Mouse (Mus musculus): ENCODE measurements around the gene Prss41.
A peak's percentile ranks its signal among the peaks of the same experiment; 100 is the strongest.

Gene Prss41

DNA sequence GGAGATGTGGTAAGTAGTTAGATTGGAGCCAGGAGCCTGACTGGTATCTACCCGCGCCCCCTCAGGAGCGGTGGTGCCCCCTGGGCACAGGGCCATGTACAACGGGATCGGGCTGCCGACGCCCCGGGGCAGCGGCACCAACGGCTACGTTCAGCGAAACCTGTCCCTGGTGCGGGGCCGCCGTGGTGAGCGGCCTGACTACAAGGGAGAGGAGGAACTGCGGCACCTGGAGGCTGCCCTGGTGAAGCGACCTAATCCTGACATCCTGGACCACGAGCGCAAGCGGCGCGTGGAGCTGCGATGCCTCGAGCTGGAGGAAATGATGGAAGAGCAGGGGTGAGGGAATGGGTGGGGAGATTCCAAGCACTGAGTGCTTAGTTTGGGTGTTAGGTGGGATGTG is 37.1 kb downstream of the Prss41 start:
- DNase-seq (ENCODE audit: low read depth, low spot score): peak; percentile 44
- Histone ChIP-seq H3K27me3 (ENCODE audit: control insufficient read depth, insufficient read depth, low read length, poor library complexity, severe bottlenecking) (no peaks in the 10 kb centered on the region), H3K36me3 (ENCODE audit: control insufficient read depth, insufficient read depth, low read length, poor library complexity, severe bottlenecking) (peaks cover 24% of the 10 kb centered on the region)

DNA sequence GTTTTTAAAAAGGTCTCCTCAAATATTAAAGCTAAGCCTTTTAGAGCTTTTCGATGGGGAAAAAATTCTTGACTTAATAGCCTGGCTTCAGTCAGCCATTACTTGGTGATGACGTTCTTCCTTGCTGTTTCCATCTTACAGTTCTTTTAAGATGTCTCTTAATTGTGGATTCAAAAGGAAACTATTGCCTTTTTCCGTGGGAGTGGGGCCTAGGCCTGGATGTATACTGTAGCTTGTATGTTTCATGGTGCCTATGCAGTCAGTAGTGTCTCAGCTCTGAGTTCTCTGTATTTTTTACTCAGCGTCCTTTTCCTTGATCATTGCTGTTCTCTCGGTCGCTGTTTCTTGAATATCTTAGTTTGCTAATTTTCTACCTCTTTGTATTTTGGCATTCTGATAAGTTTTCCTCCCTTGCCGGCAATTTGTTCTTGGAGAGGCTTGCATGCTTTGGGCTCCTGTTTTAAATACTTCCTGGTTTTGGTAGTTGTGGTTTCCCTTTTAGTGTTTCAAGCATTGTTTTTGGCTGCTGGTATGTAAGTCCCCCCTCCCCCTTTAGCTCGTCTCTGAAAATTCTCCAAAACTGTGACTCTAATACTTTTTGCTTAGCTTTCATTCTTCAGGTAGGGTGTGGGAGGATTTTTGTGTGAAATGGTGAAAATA is 39.4 kb downstream of the Prss41 start:
- peak; percentile 52 for DNase-seq (ENCODE audit: low read depth, low spot score)
- Histone ChIP-seq H3K27me3 (ENCODE audit: control insufficient read depth, insufficient read depth, low read length, poor library complexity, severe bottlenecking) (no peaks in the 10 kb centered on the region), H3K36me3 (ENCODE audit: control insufficient read depth, insufficient read depth, low read length, poor library complexity, severe bottlenecking) (peaks cover 7% of the 10 kb centered on the region)

GRCm38 (mm10) chr17:23803366-23804041 is 40.5 kb downstream of the Prss41 start:
- H3K36me3 ChIP-seq (ENCODE audit: control insufficient read depth, insufficient read depth, low read length, poor library complexity, severe bottlenecking): peaks cover 2% of the 10 kb centered on the region
- peak; percentile 80 for DNase-seq (ENCODE audit: low read depth, low spot score)
- no peaks in the 10 kb centered on the region for H3K27me3 ChIP-seq (ENCODE audit: control insufficient read depth, insufficient read depth, low read length, poor library complexity, severe bottlenecking)

DNA sequence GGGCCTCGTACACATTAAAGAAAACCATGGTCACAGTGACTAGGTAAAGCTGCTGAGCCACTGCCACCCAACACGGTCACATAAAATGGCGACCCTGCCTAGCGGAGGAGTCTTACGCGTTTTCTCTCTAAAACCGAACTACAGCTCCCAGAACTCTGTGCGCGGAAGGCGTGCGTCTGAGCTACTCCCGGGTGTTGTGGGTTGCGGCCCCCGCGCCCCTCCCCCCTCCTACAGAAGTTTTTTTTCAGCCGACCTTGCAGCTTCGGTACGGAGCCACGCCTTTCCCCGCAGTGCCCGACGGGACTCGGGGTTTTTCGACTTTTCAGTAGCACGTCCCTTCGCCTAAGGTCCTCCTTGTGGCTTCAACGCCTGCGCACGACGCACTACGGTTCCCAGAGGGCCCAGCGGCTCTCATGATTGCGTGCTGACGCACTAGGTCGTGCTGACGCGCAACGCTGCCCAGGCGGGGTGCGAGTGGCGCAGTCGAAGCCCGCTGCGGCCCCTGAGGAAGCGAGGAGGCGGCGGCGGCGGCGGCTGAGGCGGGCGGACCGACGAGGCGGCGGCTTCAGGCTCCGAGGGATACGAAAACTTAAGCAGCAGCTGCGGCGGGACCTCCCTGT is 41.1 kb downstream of the Prss41 start:
- H3K27me3 ChIP-seq (ENCODE audit: control insufficient read depth, insufficient read depth, low read length, poor library complexity, severe bottlenecking): no peaks in the 10 kb centered on the region
- peaks cover 1% of the 10 kb centered on the region for H3K36me3 ChIP-seq (ENCODE audit: control insufficient read depth, insufficient read depth, low read length, poor library complexity, severe bottlenecking)
- peak; percentile 100 for DNase-seq (ENCODE audit: low read depth, low spot score)

- H3K36me3 ChIP-seq (ENCODE audit: control insufficient read depth, insufficient read depth, low read length, poor library complexity, severe bottlenecking): no peaks in the 10 kb centered on the region
- DNase-seq (ENCODE audit: low read depth, low spot score): no peak
- no peaks in the 10 kb centered on the region for H3K27me3 ChIP-seq (ENCODE audit: control insufficient read depth, insufficient read depth, low read length, poor library complexity, severe bottlenecking)
Measured at GRCm38 (mm10) chr17:23801627-23802026, 42.3 kb downstream of the Prss41 start.

GRCm38 (mm10) chr17:23797316-23797715 is 46.7 kb downstream of the Prss41 start:
- H3K36me3 ChIP-seq (ENCODE audit: control insufficient read depth, insufficient read depth, low read length, poor library complexity, severe bottlenecking): no peaks in the 10 kb centered on the region
- DNase-seq (ENCODE audit: low read depth, low spot score): no peak
- no peaks in the 10 kb centered on the region for H3K27me3 ChIP-seq (ENCODE audit: control insufficient read depth, insufficient read depth, low read length, poor library complexity, severe bottlenecking)

- Histone ChIP-seq H3K27me3 (ENCODE audit: control insufficient read depth, insufficient read depth, low read length, poor library complexity, severe bottlenecking) (no peaks in the 10 kb centered on the region), H3K36me3 (ENCODE audit: control insufficient read depth, insufficient read depth, low read length, poor library complexity, severe bottlenecking) (no peaks in the 10 kb centered on the region)
- DNase-seq (ENCODE audit: low read depth, low spot score): no peak
Measured at GRCm38 (mm10) chr17:23795323-23795722, 48.6 kb downstream of the Prss41 start.

DNA sequence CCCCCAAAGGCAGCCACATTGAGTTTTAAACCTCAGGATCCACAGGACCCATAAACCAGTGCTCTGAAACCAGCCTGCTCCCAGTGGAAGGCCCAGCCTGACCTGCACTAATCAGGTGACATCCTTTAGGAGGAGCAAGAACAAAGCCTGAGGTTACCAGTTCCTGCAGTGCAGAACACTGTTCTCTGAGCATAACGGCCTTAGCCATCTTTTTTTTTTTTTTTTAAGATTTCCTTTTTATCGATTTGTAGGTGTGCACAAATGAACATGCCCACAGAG is 53.0 kb downstream of the Prss41 start:
- no peak for DNase-seq (ENCODE audit: low read depth, low spot score)
- Histone ChIP-seq H3K36me3 (ENCODE audit: control insufficient read depth, insufficient read depth, low read length, poor library complexity, severe bottlenecking) (no peaks in the 10 kb centered on the region), H3K27me3 (ENCODE audit: control insufficient read depth, insufficient read depth, low read length, poor library complexity, severe bottlenecking) (no peaks in the 10 kb centered on the region)

DNA sequence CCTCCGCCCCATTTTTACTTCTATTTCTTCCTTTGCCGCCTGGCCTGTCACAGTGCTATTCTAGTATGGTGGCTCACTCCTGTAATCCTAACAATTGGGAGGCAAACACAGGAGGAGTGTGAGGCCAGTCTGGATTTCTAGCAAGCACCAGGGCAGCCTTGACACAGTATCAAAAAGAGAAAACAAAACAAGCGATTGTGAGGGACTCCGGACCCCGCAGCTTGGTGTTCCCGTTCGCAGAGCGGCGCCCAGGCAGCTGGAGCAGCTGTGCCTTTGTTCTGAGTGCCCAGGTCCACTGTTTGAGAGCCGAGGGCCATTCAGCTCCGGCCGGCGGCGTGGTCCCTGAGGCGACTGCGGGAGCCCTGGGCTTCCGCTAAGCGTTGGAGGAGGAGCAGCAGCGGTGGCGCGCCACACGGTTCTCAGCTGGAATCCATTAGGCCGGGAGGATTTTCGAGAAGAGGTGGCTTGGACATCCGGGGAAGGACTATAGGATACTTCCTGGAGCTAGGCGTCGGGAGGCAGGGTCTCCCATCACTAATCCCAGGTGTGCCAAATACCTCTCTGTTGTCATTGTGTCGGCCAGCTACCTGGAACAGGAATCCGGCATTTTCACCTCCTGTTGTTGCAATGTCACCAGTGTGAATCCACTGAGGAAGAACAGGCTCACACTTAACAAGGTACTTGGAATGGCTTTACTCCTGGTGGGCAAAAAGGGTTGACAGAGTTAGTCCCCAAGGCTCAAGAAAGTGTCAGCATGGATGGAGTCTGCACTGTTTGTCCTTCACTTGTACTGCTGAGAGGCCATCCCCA is 53.5 kb downstream of the Prss41 start, which contains the start of gene Srrm2:
Gene Srrm2 (plus strand): TSS at position 264 of the 810 bp plus-strand sequence.
- no peaks in the 10 kb centered on the region for H3K27me3 ChIP-seq (ENCODE audit: control insufficient read depth, insufficient read depth, low read length, poor library complexity, severe bottlenecking)
- DNase-seq (ENCODE audit: low read depth, low spot score): peak; percentile 40
- H3K36me3 ChIP-seq (ENCODE audit: control insufficient read depth, insufficient read depth, low read length, poor library complexity, severe bottlenecking): no peaks in the 10 kb centered on the region

GRCm38 (mm10) chr17:23789749-23790268 is 54.2 kb downstream of the Prss41 start:
- DNase-seq (ENCODE audit: low read depth, low spot score): no peak
- Histone ChIP-seq H3K27me3 (ENCODE audit: control insufficient read depth, insufficient read depth, low read length, poor library complexity, severe bottlenecking) (no peaks in the 10 kb centered on the region; the same call in 1 of the 2 replicates), H3K36me3 (ENCODE audit: control insufficient read depth, insufficient read depth, low read length, poor library complexity, severe bottlenecking) (no peaks in the 10 kb centered on the region)

DNA sequence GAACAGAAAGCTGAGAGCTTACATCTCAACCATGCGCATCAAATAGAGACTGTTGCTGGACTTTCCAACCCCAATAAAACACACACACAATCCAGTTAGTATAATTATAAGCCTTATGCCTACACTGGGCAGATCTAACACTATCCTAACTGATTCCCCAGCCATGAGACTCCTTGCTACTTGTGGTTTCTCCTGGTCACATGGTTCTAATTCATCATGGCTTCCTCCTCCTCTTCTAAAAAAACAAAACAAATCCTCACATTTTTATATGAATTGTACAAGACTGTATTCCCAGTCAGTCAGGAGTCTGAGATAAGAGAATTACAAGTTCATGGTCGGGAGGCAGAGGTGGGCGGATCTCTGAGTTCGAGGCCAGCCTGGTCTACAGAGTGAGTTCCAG is 55.0 kb downstream of the Prss41 start:
- Histone ChIP-seq H3K36me3 (ENCODE audit: control insufficient read depth, insufficient read depth, low read length, poor library complexity, severe bottlenecking) (no peaks in the 10 kb centered on the region), H3K27me3 (ENCODE audit: control insufficient read depth, insufficient read depth, low read length, poor library complexity, severe bottlenecking) (no peaks in the 10 kb centered on the region; the same call in 1 of the 2 replicates)
- no peak for DNase-seq (ENCODE audit: low read depth, low spot score)
